In the genomic region with DNA sequence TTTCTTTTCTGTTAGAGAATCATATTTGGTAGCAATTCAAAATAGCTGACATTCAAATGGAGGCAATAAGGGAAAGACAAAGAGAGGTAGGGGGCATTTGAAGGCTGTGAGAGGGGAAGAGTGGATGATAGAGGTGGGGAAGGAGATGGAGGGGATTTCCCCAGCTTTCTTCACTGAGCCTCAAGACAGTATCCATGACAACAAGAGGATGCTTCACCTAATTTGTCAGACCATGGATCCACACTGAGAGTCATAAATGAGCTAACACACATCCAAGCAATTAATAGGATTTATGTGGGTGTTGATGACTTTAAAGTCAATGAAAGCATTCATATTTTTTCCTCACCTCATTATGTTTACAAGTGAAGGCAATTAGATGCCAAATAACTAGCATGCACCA, we compare ENCODE assay signal across 1 mouse cellular context.
TF ChIP-seq lines count a peak whose summit lies in the region.

No protein-coding gene starts in this region.

TF ChIP-seq in CH12.LX, 34 proteins besides CTCF, POLR2A, EP300 and RAD21 (continued from another document):
- TF ChIP-seq CHD2 (IDR thresholded peaks at IDR 0.05; ENCODE audit: low read length) (no peak), USF2 (conservative IDR thresholded peaks at IDR 0.05; ENCODE audit: low read depth, low read length) (no peak), ETS1 (conservative IDR thresholded peaks at IDR 0.05; ENCODE audit: low read depth, low read length) (no peak), MAFK (IDR thresholded peaks at IDR 0.05; ENCODE audit: insufficient replicate concordance, low read length) (no peak), BHLHE40 (IDR thresholded peaks at IDR 0.05; ENCODE audit: low read depth, low read length) (no peak), UBTF (IDR thresholded peaks at IDR 0.05; ENCODE audit: low read depth, low read length) (no peak), MXI1 (IDR thresholded peaks at IDR 0.05; ENCODE audit: low read depth, low read length) (no peak), MYC (IDR thresholded peaks at IDR 0.05; ENCODE audit: low read depth, low read length) (no peak), SIN3A (IDR thresholded peaks at IDR 0.05; ENCODE audit: low read length) (no peak)
